11 mouse cellular contexts compared by ENCODE assay signal in genomic region chr9:50305666-50306402, GRCm38 (mm10). TPM values are rescaled to one million over a fixed set of nuclear protein-coding genes. Genes with fewer than 3 reads are reported as not detected.
DNase-seq lines count a peak whose midpoint lies in the region; TF ChIP-seq lines count a peak whose summit lies in the region.
"Had no signal": no experiment of that assay in that cellular context is flagged by ENCODE, and none has a peak within 500 bp of the region (broad histone marks: within the 10 kb centered on the region; RNA-seq: fewer than 3 reads in every experiment).

No protein-coding gene starts in this region.

- peak overlapping the region; percentile 67 for H3K27ac ChIP-seq in left cerebral cortex, adult 2 months
- H3K27ac ChIP-seq: liver, embryonic 14.5 days had no signal

- DNase-seq in cerebellum, postnatal 10 days: peak; percentile 47 to 49
- no peak for DNase-seq in cerebellum, postnatal 36 days
- peak; percentile 44 to 60 for DNase-seq in frontal cortex, postnatal 14 days (ENCODE audit: low spot score in 2 of 2)
- peak; percentile 27 to 32 for DNase-seq in left cerebral cortex, adult 2 months (ENCODE audit: extremely low spot score in 1 of 2, low spot score in 2 of 2)
- peak; percentile 59 for DNase-seq in retina, embryonic 14.5 days (ENCODE audit: low spot score)
- DNase-seq in gastrocnemius, postnatal 25 days: no peak
- no peak for DNase-seq in thymus, postnatal 10 days (ENCODE audit: low spot score in 2 of 2)
- DNase-seq in spleen, postnatal 4 days (ENCODE audit: low spot score in 2 of 2): no peak
- DNase-seq: adrenal gland, adult 8-10 months; gastrocnemius, postnatal 10 days had no signal

- intact Hi-C loops in left cerebral cortex, adult 2 months (cut with DNase I): no loop called here

- H3K4me3 ChIP-seq in left cerebral cortex, adult 2 months: no peak overlapping the region

- no peak for TF ChIP-seq CTCF in left cerebral cortex, adult 2 months (IDR thresholded peaks at IDR 0.05)

RNA-seq across cellular contexts. Expression of gene Rpl10-ps3, which starts 38.9 kb away (rescaled TPM):
- total RNA-seq in left cerebral cortex, adult 2 months (2021): 100 to 1,000 TPM; 337 to 355 TPM
- 100 to 1,000 TPM; 340 to 407 TPM for total RNA-seq in gastrocnemius, postnatal 25 days (2021)

Comparison
In these comparisons a context has a peak if more than half of its experiments do, and no peak if none do; other contexts are left out.
1. DNase-seq: peak in cerebellum, postnatal 10 days (2 of 2), frontal cortex, postnatal 14 days (2 of 2), left cerebral cortex, adult 2 months (2 of 2) and retina, embryonic 14.5 days (single experiment); none in cerebellum, postnatal 36 days (0 of 2), gastrocnemius, postnatal 25 days (single experiment), thymus, postnatal 10 days (0 of 2) and spleen, postnatal 4 days (0 of 2).